Mouse (Mus musculus) thymus, postnatal 10 days (tissue): ENCODE measurements around the gene Pigu.

Experiments used
- DNase-seq, 2 experiments: peaks; one replicate each; pipeline ENCODE4 v3.0.0; 2021; ENCODE audit warnings: low spot score in 2 of 2

Pigu gene

DNA sequence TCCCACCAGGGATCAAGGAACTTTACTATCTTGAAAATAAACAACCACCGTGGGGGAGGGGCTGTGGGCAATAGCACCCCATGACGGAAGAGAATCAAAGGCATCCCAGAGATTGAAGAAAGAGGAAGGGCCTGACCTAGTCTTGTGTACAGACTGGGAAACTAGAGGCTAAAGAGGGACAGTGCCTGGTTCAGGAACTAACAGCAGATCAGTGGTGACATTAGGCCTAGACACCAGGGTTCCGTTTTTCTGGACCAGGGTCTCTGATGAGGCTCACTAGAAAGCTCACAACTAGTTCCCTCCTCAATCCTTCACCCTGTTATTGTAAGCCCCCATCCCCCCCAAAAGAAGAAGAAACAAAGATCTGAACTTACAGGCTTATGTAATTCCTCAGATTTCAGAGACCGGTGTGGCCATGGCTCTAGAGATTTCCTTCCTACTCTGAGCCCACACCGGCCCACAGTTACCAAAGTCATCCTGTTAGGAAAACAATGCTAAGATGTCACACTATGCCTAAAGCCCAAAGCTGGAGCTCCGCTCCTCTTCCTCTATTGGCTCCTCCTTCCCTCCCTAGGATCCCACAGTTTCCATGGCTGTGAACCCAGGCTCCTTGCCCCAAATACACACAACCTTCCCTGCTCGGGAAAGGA lies 10.5 kb upstream of the Pigu start:
- no peak for DNase-seq

DNA sequence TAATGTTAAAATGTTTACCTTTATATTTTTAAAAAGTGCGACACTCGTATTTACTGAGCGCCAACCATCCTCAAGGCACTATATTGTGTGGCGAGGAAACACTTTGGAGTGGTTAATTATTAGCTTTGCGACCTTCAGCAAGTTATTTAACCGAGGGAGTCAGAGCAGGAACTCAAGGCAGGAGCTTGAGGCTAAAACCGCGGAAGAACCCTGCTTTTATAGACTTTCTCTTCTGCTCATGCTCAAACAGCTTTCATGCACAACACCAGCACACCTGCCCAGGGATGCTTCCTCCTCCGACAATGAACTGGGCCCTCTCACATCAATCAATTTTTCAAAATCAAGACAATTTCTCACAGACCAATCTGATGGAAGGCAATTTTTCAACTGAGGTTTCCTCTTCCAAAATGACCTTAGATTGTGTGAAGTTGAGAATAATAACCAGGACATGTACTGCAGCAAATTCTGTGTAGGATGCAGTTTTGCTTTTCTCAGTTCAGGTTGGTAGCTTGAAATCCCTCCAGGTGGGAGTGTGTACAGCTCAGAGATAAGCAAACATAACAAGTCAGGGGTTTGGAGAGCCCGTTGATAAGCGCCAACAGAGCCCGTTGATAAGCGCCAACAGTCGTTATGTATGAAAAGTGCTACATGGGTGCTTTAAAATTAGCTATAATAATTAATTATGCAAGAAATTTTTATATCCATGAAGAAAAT lies 613 bp upstream of the Pigu start:
- DNase-seq: peak in 1 of 2 experiments; percentile 11

- no peak for DNase-seq
Measured at GRCm38 (mm10) chr2:155354402-155354801, 2.8 kb downstream of the Pigu start.

DNA sequence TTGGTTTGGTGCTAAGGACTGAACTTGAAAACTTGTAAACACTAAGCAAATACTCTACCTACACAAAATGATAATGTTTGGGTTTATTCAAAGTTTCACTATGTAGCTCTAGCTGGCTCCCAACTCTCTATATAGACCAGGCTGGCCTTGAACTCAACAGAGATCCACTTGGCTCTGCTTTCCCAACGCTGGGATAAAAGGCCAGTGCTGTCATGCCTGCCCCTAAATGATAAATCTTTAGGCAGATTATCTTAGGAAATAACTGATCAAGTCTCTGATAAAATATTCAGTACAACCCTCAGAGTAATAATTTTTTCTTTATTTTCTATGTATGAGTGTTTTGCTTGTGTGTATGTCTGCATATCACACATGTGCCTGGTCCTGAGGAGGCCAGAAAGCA lies 10.6 kb downstream of the Pigu start:
- no peak for DNase-seq

- no peak for DNase-seq
Measured at GRCm38 (mm10) chr2:155340166-155340565, 17.1 kb downstream of the Pigu start.

DNA sequence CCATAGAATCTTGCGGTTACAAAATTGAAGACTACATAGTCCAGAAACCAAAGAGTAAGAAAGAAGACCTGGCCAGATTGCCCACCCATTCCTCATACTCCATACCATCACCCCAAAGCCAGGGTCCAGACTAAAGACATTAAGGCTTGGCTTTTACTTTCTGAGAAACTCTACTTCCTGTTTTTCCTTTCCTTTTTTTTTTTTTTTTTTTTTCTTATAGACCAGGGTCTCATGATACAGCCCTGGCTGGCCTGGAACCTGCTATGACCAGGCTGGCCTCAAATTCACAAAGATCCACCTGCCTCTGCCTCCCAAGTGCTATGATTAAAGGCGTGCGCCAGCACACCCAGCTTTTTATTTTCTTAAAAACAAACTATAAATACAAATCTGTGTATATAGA lies 21.0 kb downstream of the Pigu start:
- no peak for DNase-seq

GRCm38 (mm10) chr2:155335231-155335630 lies 22.0 kb downstream of the Pigu start:
- no peak for DNase-seq

DNA sequence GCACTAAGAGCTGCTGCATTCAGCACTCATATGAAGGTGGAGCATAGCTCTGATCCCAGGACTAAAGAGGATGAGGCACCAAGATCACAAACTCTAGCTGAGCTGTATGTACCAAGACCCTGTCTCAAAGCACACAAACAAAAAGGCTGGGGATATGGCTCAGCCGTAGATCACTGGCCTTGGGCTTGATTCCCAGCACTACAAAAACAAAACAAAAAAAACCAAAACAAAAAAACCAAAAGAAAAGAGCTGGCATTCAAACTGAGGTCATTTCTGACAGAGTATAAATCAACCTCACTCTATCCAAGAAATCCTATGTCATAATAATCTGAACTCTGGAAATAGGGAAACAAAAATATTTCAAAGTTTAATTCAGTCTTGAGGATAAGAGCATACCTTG lies 23.8 kb downstream of the Pigu start:
- no peak for DNase-seq

GRCm38 (mm10) chr2:155331351-155331750 lies 25.9 kb downstream of the Pigu start:
- DNase-seq: no peak

GRCm38 (mm10) chr2:155330811-155331210 lies 26.4 kb downstream of the Pigu start:
- DNase-seq: no peak

- no peak for DNase-seq
Measured at GRCm38 (mm10) chr2:155329707-155330106, 27.5 kb downstream of the Pigu start.

DNA sequence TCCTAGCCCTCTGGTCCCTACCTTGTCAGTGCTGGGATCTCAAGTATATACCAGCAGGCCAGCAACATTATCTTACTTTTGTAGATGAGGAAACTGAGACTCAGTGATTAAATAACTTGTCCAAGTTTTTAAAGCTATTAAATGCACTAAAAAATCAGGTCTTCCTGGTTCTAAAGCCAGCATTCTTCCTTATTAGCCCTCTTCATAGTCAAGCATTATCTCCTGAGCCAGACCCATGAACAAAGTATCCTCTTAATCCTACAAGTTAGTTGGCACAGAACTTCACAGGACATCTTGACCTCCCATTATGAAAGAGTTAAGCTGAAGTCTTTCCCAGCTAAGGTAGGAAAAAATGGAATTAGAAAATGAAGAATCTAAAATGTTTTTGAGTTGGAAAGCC lies 28.3 kb downstream of the Pigu start:
- no peak for DNase-seq

GRCm38 (mm10) chr2:155327906-155328305 lies 29.3 kb downstream of the Pigu start:
- no peak for DNase-seq

DNA sequence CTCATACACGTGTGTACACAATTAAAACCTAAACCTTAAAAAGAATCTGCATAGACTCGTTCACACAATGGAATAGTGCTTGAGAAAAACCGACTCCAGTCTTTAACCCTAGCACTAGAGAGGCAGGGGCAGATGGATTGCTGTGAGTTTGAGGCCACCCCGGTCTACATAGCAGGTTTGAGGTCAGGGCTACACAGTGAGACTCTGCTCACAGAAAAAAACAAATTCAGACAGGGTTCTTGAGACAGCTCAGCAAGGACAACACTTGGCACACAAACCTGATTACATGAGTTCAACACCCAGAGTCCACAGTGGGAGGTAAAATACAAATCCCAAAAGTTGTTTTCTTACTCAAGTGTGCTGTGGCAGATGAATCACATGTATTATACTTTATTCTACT lies 31.2 kb downstream of the Pigu start:
- DNase-seq: no peak

DNA sequence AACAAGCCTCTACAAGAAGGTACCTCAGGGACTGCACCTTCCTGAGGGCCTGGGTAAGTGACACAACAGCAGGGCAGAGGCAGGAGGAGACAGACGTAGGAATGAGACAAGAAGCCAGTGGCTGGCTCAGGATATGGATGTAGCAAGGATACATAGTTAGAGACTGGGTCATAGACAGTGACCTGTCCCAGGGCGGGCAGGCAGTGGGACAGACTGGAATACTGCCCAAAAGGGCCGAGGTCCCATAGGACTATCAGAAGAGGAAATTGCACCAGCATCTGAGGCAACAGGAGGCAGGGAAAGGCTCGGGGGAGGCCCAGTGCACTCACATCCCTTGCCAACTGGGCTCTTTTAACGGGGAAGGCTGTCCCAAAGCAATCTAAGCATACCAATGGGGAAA lies 36.6 kb downstream of the Pigu start:
- DNase-seq: no peak

DNA sequence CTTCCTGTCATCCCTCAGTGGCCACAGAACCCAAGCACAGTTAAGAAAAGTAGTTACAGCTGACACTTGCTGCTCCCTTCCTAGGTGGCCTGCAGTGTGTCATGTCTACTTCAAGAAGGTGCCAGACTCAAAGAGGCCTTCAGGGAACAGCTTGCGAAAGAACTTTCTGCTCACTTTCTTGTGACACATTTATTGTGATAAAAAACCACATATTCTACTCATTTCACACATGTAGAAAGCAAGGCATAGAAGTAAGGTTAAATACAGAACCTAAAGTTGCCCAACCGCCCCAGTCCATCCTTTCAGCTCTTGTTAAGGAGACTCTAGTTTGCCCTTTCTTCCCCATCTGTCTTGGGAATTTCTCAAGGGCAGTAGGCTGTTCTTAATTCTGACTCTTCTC lies 38.6 kb downstream of the Pigu start:
- no peak for DNase-seq

GRCm38 (mm10) chr2:155313671-155314070 lies 43.6 kb downstream of the Pigu start:
- DNase-seq: no peak

DNA sequence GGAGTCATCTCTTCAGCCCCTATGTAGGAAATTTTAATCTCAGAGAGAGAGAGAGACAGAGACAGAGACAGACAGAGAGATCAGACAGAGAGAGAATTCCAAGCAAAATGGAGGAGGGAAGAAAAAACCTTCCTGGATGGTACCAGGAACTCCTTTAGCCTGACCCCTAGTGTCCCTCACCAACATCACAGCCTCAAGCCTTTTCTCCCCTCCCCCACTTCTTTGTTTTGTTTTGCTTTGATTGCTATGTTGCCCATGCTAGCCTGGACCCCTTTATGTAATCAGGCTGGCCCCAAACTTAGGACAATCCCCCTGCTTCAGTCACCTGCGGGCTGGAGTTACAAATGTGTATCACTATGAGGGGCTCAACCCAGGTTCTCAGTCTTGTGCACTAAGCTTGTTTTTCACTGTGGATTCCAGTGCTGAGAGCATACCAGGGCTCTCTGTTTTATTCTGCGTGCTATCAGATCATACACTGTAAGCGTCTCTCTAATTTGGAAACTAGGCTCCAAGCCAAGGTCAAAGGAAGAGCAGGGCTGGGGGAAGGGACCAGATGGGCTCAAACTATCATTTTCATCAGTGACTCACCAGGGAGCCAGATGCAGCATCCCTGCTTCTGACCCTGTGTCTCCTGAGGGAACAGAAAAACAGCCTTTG lies 48.2 kb downstream of the Pigu start:
- no peak for DNase-seq

DNA sequence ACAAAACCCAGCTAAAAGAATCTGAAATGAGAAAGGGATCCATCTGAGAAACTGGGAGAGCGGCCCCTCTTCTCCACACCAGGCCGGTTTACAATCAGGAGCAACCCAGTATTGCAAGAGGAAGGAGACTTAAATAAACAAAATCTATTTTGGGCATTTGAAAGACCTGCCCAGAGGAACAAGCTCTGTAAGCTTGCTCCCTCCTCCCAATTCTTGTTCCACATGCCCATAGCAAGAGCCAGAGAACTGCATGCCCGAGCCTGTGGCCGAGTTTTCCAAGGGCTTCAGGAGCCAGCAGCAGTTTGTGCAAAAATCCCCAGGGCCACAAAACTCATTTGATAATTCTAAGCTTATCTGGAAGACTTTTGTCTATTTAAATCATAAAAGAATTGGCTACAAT lies 57.7 kb downstream of the Pigu start:
- DNase-seq: no peak

GRCm38 (mm10) chr2:155295453-155295852 lies 61.8 kb downstream of the Pigu start:
- no peak for DNase-seq

DNA sequence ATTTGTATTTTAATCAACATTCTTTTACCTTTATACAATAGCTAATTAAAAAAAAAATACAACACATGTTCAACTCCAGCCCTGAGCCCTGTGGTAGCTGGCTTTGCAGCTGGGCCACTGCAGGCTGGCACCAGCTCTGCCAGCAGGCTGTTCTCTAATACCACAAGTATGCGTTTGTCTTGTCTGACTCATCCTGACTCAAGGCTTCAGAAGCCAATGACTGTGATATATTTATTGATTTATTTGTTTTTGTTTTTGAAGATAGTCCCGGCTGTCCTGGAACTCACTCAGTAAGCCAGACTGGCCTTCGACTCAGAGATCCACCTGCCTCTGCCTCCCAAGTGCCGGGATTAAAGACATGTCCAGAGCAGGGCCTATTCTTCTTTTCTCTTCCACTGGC lies 63.3 kb downstream of the Pigu start:
- no peak for DNase-seq

- no peak for DNase-seq
Measured at GRCm38 (mm10) chr2:155293382-155293781, 63.8 kb downstream of the Pigu start.

GRCm38 (mm10) chr2:155290066-155290465 lies 67.2 kb downstream of the Pigu start:
- DNase-seq: no peak
